Mouse (Mus musculus) retina, embryonic 14.5 days (tissue): Measurements from ENCODE around the gene Cdc73.
"Not testable (repeated sequence)": the region's sequence is repeated elsewhere in the genome, so short reads cannot be mapped to it uniquely, and the experiment has no call there.

ENCODE experiments used
- DNase-seq: peaks from one replicate; pipeline ENCODE4 v3.0.0-alpha.2; 2015; ENCODE audit warnings: low spot score

The Cdc73 gene

GRCm38 (mm10) chr1:143675734-143676361 lies 26.8 kb downstream of the Cdc73 start:
- DNase-seq: peak; percentile 19

GRCm38 (mm10) chr1:143664786-143665185 lies 37.9 kb downstream of the Cdc73 start:
- DNase-seq: not testable (repeated sequence)

GRCm38 (mm10) chr1:143663197-143663596 lies 39.5 kb downstream of the Cdc73 start:
- DNase-seq: no peak

- DNase-seq: no peak
Measured at GRCm38 (mm10) chr1:143653646-143654045, 49.0 kb downstream of the Cdc73 start.

DNA sequence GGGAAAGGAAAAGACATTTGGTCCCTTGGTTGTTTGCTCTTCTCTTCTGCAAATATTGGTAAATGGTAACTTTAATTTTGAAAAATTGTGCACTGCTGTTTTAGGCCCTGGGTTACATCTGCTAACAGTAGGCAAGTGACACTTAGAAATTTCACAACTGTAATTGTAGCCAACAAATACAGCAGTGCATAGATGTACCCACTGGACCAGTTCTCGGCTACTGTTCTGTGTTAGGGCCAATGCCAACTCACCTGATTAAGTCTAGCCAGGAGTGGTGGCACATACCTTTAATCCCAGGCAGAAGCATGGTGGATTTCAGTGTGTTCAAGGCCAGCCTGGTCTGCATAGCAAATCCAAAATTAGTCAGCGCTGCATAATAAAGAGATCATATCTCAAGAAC lies 52.4 kb downstream of the Cdc73 start:
- DNase-seq: no peak

GRCm38 (mm10) chr1:143646219-143646618 lies 56.5 kb downstream of the Cdc73 start:
- no peak for DNase-seq

DNA sequence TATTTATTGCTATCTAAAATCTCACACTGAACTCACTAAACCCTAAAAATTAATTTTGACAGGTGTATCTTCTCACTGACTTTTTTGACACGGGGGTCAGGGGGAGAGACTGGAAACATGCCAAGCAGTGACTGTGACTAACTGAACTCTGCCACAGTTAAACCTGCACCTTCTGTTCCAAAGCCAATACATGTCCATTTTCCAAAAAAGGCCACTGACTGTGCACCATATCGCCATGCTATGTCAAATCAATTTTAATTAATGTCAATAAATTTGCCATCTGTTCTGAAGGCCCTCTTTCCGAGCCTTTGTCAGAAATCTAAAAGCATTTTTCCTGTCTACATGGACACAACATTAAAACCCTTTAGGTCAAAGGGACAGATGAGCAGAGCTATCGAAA lies 57.3 kb downstream of the Cdc73 start:
- peak; percentile 48 for DNase-seq

DNA sequence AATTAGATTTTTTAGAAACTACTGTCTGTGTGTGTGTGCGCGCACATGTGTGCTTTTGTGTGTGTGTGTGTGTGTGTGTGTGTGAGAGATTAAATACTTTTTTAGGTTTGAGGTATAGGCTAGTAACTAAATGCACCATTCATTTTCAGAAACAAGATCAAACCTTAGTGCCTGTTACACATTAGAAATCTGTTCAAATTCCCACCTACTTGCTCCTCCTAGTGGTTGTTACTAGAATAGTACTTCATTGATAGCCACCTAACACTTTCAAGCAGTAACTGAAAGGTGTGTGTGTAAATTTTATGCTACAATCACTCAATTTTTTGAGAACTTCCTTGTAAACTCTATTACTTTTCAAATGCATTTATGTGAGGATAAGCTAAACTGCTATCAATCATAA lies 58.5 kb downstream of the Cdc73 start:
- DNase-seq: peak; percentile 81

- peak; percentile 54 for DNase-seq
Measured at GRCm38 (mm10) chr1:143640650-143641407, 61.9 kb downstream of the Cdc73 start, which contains the start of gene B3galt2. TSS of gene B3galt2 (plus strand) at chr1:143640664.

DNA sequence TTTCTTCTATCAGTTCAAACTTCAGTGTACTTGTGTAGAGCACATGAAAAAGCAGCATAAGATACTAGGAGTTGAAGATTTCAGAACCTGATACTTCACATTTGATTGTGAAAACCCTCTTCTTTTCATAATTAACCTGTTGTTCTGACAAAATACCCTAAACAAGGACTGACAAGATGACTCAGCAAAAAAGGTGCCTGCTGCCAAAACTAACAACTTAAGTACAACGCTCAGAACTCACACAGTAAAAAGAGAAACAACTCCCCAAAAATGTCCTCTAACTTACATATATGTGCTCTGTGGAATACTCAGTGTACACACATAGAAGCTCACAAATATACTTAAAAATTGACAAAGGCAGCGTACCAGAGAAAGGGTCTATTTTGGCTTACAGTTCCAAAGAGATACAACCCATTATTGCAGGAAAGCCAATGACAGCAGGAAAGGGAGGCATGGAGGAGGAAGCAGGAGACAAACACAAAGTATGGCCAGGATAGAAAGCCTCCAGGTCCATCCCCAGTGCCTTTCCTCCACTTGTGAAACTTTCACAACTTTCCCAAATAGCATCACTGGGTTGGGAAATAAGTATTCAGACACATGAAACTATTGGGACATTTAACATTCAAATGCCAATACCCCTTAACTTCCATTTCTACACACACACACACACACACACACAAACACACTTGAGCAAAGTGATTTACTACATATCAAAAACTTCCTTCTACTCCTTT lies 69.7 kb downstream of the Cdc73 start:
- DNase-seq: no peak

DNA sequence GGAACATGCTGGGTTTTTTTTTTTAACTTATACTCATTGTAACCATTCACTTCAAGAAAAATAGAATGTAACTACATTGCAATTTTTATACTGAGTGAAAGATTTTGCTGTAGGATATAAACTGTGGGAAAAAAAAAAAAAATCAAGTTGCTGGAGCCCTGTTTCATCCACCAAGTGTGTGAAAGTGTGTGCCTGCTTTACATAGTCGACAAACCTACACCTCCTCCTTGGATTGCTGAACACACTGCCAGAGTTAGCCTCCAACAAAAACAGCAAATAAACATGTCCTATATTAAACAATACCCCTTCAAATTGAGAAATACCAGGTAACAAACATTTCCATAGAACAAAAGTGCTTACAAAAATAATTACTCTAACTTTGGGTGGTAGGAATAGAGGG lies 70.3 kb downstream of the Cdc73 start:
- DNase-seq: no peak

DNA sequence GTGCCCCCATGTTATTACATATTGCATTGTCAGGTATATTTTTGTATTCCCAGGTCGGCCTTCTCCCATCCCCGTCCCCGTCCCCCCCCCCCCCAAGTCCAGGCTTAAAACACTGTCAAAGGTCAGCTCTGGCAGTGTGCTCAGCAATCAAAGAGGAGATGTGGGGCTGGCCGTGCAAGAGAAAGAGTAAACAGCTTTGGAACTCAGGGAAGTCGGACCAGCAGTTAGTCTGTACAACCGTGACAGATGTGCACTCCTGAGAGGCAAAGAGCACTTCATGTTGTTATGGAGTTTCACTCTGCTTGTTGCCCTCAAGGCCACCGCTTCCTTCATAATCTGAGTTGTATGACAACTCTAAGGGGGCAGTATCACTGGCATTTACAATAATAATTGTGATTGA lies 71.4 kb downstream of the Cdc73 start:
- DNase-seq: no peak

GRCm38 (mm10) chr1:143622634-143623033 lies 80.1 kb downstream of the Cdc73 start:
- DNase-seq: no peak

DNA sequence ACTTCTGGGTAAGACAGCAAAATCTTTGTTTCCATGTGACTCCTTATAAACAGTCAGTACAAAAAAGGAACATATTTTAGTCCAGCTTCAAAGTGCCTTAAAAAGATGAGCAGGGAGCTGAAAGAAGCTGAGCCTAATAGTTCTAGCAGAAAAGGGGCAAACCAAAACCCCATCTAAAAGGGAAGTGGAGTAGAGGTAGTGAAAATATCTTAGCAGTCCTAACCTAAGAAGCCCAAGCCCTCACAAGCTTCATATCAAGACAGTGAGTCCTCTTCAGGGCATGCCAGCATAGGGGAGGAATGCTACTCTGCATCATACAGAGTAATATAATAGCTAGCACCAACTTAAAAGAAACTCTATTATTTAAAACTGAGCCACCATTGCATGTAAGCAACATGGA lies 80.8 kb downstream of the Cdc73 start:
- no peak for DNase-seq

- DNase-seq: no peak
Measured at GRCm38 (mm10) chr1:143619760-143620159, 82.9 kb downstream of the Cdc73 start.

DNA sequence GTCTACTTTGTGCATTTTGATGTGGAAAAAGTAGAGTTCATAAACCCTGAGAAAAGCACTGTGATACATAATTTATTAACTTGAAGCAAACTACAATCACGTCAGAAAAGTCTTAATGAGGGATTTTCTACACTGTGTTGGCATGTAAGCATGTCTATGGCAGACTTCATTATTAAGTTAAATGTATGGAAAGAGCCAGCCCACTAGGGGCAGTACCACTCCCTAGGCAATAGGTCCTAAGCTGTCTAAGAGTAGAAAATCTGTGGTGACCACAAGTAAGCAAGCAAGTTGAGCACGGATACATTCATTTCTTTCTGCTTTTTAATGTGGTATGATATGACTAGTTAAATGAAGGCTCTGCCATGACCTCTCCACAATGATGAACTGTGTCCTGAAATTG lies 89.8 kb downstream of the Cdc73 start:
- DNase-seq: no peak

- DNase-seq: no peak
Measured at GRCm38 (mm10) chr1:143608911-143609310, 93.8 kb downstream of the Cdc73 start.

DNA sequence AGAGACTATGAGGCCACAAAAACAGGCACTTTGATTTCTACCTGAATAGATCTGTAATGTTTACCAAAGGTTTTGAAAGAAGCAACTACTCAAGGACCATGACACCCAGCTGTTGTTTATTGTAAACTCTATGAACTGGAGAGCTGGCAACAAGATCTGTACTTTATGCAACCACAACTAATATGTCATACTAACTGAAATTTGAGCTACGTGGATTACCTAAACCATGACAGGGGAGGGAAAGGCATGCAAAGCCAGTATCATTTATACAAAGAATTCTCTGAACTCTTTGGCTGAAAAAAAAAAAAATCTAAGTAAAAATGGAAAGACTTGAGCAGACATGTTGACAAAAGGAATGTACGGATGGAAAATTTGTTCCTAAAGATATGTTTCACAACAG lies 105.8 kb downstream of the Cdc73 start:
- no peak for DNase-seq

- DNase-seq: no peak
Measured at GRCm38 (mm10) chr1:143576824-143577543, 125.7 kb downstream of the Cdc73 start.

DNA sequence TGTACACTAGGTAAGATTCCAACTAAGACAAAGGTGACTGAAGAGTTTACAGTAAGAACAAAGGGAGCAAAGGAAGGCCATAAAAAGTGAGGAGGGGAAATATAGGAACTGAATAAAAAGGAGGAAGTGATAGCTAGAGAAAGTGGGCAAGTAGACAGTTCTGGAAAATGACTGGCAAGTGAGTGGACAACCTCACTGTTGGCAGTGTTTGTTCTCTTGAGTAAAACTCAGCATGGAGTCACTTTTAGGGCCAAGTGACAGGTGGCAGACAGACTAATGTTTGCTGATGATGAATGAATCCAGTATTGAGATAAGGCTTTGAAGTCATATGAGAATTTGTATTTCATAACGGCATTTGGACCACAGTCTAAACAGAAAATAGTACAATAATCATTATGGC lies 144.5 kb downstream of the Cdc73 start:
- no peak for DNase-seq

DNA sequence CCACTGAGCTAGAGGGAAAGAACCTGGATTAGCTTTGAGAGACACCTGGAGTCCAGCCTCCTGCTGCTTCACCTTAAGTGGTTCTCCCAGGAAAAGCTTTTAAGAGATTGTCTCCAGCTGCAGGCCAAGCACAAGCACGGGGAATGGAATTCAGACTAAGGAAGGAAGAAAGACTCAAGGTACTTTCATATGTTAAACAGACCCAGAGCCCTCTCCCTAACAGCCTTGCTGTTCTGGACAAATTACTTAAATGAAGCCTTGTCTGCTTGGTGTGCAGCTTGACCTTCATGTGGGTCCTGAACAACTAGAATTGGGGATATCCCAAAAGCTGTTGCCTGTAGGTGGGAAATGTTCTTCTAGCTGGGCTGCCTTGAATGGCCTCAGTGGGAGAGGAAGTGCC lies 147.2 kb downstream of the Cdc73 start:
- no peak for DNase-seq

DNA sequence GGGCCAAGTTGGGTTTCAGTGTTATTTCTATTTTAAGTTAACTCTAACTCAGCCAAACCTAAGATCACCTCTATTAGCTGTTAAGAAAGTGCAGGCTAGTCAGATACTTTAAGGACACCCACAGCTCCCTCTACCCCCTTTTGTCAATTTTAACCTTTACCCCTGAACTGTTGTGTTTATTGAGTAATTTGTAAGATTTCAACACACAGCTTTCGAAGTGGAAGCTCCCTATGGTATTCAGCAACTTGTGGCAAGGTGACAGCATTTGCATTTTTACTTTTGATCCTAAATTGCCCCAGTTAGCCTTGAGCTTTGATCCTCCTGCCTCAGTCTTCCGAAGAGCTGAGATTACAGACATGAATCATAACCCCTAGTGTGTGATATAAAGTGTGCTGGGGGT lies 148.1 kb downstream of the Cdc73 start:
- DNase-seq: no peak
